Mouse (Mus musculus) forebrain, embryonic 16.5 days (tissue): Measurements from ENCODE around the gene Arhgef38. TPM values are rescaled to one million over a fixed set of nuclear protein-coding genes. Genes with fewer than 3 reads are reported as not detected.

ENCODE experiments used
- ATAC-seq: fragments of 200-750 bp; cut with Nextera tagmentation; 2 replicates; pipeline ENCODE4 v1.8.0; 2017; ENCODE audit warnings: mild to moderate bottlenecking, moderate library complexity
- H3K27ac ChIP-seq: fragments of 300-500 bp; sonication (generic); 2 replicates; pipeline ENCODE4 v1.5.1; 2014; ENCODE audit warnings: low read length, control low read depth
- H3K27me3 ChIP-seq: fragments of 300-500 bp; sonication (generic); replicated peaks from 2 replicates; pipeline ENCODE4 v1.6.1; 2014; ENCODE audit warnings: low read length; ENCODE audit not compliant: control insufficient read depth, insufficient read depth
- H3K36me3 ChIP-seq: fragments of 300-500 bp; sonication (generic); 2 replicates; pipeline ENCODE4 v1.6.1; 2014; ENCODE audit not compliant: control insufficient read depth, insufficient read depth
- H3K4me1 ChIP-seq: fragments of 300-500 bp; sonication (generic); replicated peaks from 2 replicates; pipeline ENCODE4 v1.6.1; 2014; ENCODE audit warnings: low read length; ENCODE audit not compliant: control insufficient read depth, insufficient read depth
- H3K4me2 ChIP-seq: fragments of 300-500 bp; sonication (generic); 2 replicates; pipeline ENCODE4 v1.6.1; 2014; ENCODE audit warnings: mild to moderate bottlenecking, low read length, control low read depth
- H3K4me3 ChIP-seq: fragments of 300-500 bp; sonication (generic); replicated peaks from 2 replicates; pipeline ENCODE4 v1.5.1; 2014; ENCODE audit warnings: mild to moderate bottlenecking, low read length, control low read depth
- H3K9ac ChIP-seq: fragments of 300-500 bp; sonication (generic); replicated peaks from 2 replicates; pipeline ENCODE4 v1.6.1; 2014; ENCODE audit warnings: low read depth, low read length, control low read depth
- H3K9me3 ChIP-seq: fragments of 300-500 bp; sonication (generic); 2 replicates; pipeline ENCODE4 v1.6.1; 2016; ENCODE audit warnings: low read length; ENCODE audit not compliant: control insufficient read depth
- WGBS: fragments of 180-500 bp; shearing (Covaris S2); extraction: QIAGEN DNeasy Blood & Tissue Kit; methylation state at CpG from one replicate; pipeline ENCODE4 v1.1.7; 2014; 5-methylcytosine and 5-hydroxymethylcytosine counted together
- polyA plus RNA-seq: library from polyadenylated mRNA; unstranded; fragments of >200 nt; fragmentation: Nextera tagmentation; extraction: Ambion mirVana; gene quantifications from 2 replicates; pipeline ENCODE4 v1.2.1, GENCODE M21; 2015

Arhgef38 gene
- 0.06 TPM in 1 of 2 replicates, not detected in the other for polyA plus RNA-seq

GRCm38 (mm10) chr3:133234821-133235295, at the start of gene Arhgef38:
Arhgef38 (minus strand) TSS chr3:133234949.
- Histone ChIP-seq H3K27ac (no peak within 1 kb of the TSS), H3K36me3 (no peaks in the 10 kb centered on the region), H3K9me3 (no peaks in the 10 kb centered on the region), H3K4me2 (no peak within 1 kb of the TSS), H3K4me1 (no peaks in the 10 kb centered on the region), H3K27me3 (no peaks in the 10 kb centered on the region), H3K4me3 (no peak within 1 kb of the TSS), H3K9ac (no peak within 1 kb of the TSS)
- ATAC-seq, result no peak
- WGBS, result 55% methylated on average over 12 of the region's 12 CpGs

GRCm38 (mm10) chr3:133271887-133272286, 37.1 kb upstream of the Arhgef38 start:
- no peak for ATAC-seq
- H3K36me3 ChIP-seq, result no peaks in the 10 kb centered on the region
- no peaks in the 10 kb centered on the region for H3K4me1 ChIP-seq
- H3K4me2 ChIP-seq, result no peak overlapping the region
- no peaks in the 10 kb centered on the region for H3K9me3 ChIP-seq
- 17% methylated on average over 3 of the region's 3 CpGs for WGBS
- no peaks in the 10 kb centered on the region for H3K27me3 ChIP-seq
- no peak overlapping the region for H3K27ac ChIP-seq
- H3K4me3 ChIP-seq, result no peak overlapping the region
- no peak overlapping the region for H3K9ac ChIP-seq

GRCm38 (mm10) chr3:133258860-133259259, 24.1 kb upstream of the Arhgef38 start:
- ATAC-seq, result no peak
- 90% methylated on average over 2 of the region's 2 CpGs for WGBS

GRCm38 (mm10) chr3:133255842-133256241, 21.1 kb upstream of the Arhgef38 start:
- no peak overlapping the region for H3K9ac ChIP-seq
- H3K27me3 ChIP-seq, result no peaks in the 10 kb centered on the region
- H3K4me2 ChIP-seq, result no peak overlapping the region
- H3K4me1 ChIP-seq, result no peaks in the 10 kb centered on the region
- H3K9me3 ChIP-seq, result no peaks in the 10 kb centered on the region
- no peak for ATAC-seq
- H3K36me3 ChIP-seq, result no peaks in the 10 kb centered on the region
- no peak overlapping the region for H3K4me3 ChIP-seq
- WGBS, result 69% methylated on average over 4 of the region's 4 CpGs
- H3K27ac ChIP-seq, result no peak overlapping the region

More at GRCm38 (mm10) chr3:133258860-133259259, 24.1 kb upstream of the Arhgef38 start:
- Histone ChIP-seq H3K36me3 (no peaks in the 10 kb centered on the region), H3K9me3 (no peaks in the 10 kb centered on the region), H3K4me2 (no peak overlapping the region), H3K27ac (no peak overlapping the region), H3K9ac (no peak overlapping the region), H3K4me3 (no peak overlapping the region), H3K4me1 (no peaks in the 10 kb centered on the region), H3K27me3 (no peaks in the 10 kb centered on the region)

GRCm38 (mm10) chr3:133244027-133244426, 9.3 kb upstream of the Arhgef38 start:
- 39% methylated on average over 9 of the region's 9 CpGs for WGBS
- H3K9ac ChIP-seq, result no peak overlapping the region
- H3K27me3 ChIP-seq, result no peaks in the 10 kb centered on the region
- no peak overlapping the region for H3K4me3 ChIP-seq
- no peak overlapping the region for H3K4me2 ChIP-seq
- no peaks in the 10 kb centered on the region for H3K9me3 ChIP-seq
- no peaks in the 10 kb centered on the region for H3K36me3 ChIP-seq
- ATAC-seq, result peak; percentile 93
- H3K4me1 ChIP-seq, result peaks cover 6% of the 10 kb centered on the region; the same call in 1 of the 2 replicates
- peak overlapping the region; percentile 8; the same call in 1 of the 2 replicates for H3K27ac ChIP-seq

GRCm38 (mm10) chr3:133241916-133242315, 7.2 kb upstream of the Arhgef38 start:
- WGBS, result 49% methylated on average over 1 of the region's 1 CpGs

GRCm38 (mm10) chr3:133233993-133234392, 756 bp downstream of the Arhgef38 start:
- Histone ChIP-seq H3K27me3 (no peaks in the 10 kb centered on the region), H3K27ac (no peak overlapping the region), H3K4me1 (no peaks in the 10 kb centered on the region), H3K9me3 (no peaks in the 10 kb centered on the region), H3K4me2 (no peak overlapping the region), H3K4me3 (no peak overlapping the region), H3K36me3 (no peaks in the 10 kb centered on the region), H3K9ac (no peak overlapping the region)
- WGBS, result 61% methylated on average over 9 of the region's 9 CpGs
- no peak for ATAC-seq

More at GRCm38 (mm10) chr3:133241916-133242315, 7.2 kb upstream of the Arhgef38 start:
- Histone ChIP-seq H3K36me3 (no peaks in the 10 kb centered on the region), H3K27me3 (no peaks in the 10 kb centered on the region), H3K9me3 (no peaks in the 10 kb centered on the region), H3K27ac (no peak overlapping the region), H3K4me2 (no peak overlapping the region), H3K4me1 (peaks cover 6% of the 10 kb centered on the region; the same call in 1 of the 2 replicates), H3K4me3 (no peak overlapping the region), H3K9ac (no peak overlapping the region)
- no peak for ATAC-seq

GRCm38 (mm10) chr3:133230427-133230826, 4.3 kb downstream of the Arhgef38 start:
- Histone ChIP-seq H3K27me3 (no peaks in the 10 kb centered on the region), H3K9me3 (no peaks in the 10 kb centered on the region), H3K4me1 (no peaks in the 10 kb centered on the region), H3K4me3 (no peak overlapping the region), H3K36me3 (no peaks in the 10 kb centered on the region), H3K4me2 (no peak overlapping the region), H3K9ac (no peak overlapping the region), H3K27ac (no peak overlapping the region)
- ATAC-seq, result no peak
- 87% methylated on average over 2 of the region's 2 CpGs for WGBS

GRCm38 (mm10) chr3:133229594-133229993, 5.2 kb downstream of the Arhgef38 start:
- no peaks in the 10 kb centered on the region for H3K36me3 ChIP-seq
- H3K27me3 ChIP-seq, result no peaks in the 10 kb centered on the region
- no peak for ATAC-seq
- H3K4me1 ChIP-seq, result no peaks in the 10 kb centered on the region
- no peak overlapping the region for H3K27ac ChIP-seq
- H3K9me3 ChIP-seq, result no peaks in the 10 kb centered on the region
- H3K4me3 ChIP-seq, result no peak overlapping the region
- H3K4me2 ChIP-seq, result no peak overlapping the region
- H3K9ac ChIP-seq, result no peak overlapping the region
